Mouse (Mus musculus): ENCODE results near the gene Pkd2l1.

DNA sequence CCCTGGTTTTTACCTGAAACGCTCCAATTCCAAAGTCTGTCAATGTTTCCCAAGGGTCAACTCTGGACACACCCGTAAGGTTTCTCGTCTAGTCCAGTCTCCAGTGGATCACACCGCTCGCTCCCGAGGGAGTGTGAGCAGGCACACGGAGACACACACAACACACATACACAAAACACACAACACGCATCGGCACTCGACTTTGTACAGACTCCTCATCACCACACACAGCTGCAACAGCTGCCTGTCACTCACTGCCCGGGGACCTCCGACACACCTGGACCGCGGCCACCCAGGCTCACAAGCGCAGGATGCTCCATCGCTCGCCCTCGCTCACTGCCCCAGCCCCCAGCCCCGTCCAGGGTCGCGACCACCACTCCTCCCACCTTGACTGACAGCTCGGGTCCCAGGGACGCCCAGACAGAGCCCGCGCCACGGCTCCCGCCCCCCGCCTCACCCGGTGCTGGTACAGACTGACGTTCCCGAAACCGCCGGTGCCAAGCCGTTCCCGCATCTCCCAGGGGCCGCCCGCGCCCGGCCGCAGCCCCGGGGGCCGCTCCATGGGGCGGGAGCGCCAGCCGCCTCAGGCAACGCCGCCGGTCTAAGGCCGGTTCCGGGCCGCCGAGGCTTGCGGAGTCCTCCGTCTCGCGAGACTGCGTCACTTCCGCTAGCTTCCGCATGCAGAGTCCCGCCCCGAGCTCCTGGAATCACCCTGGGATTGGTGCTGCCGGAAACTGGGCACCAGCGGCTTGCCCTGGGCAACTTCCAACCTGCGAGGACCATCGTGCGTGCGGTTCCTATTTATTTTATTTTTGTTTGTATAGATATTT lies 85.2 kb downstream of the Pkd2l1 start, which contains the start of gene Chuk:
- TF ChIP-seq POLR2A (IDR thresholded peaks at IDR 0.05; ENCODE audit: borderline replicate concordance, insufficient read depth, low read length), result peak; percentile 75
- TF ChIP-seq CTCF (IDR thresholded peaks at IDR 0.05; ENCODE audit: borderline replicate concordance, insufficient read depth, low read depth, low read length), result no peak

Data from cerebellum, adult 2 months (tissue).